Mouse (Mus musculus) lung, postnatal 0 days (tissue): Measurements from ENCODE around the gene Slc38a7.

ENCODE experiments used
- CTCF ChIP-seq: IDR thresholded peaks from 2 replicates; pipeline ENCODE4 v1.5.1; 2016; ENCODE audit warnings: antibody characterized with exemption, mild to moderate bottlenecking
- EP300 ChIP-seq: IDR thresholded peaks from 2 replicates; pipeline ENCODE4 v1.6.1; 2016; ENCODE audit warnings: antibody characterized with exemption, mild to moderate bottlenecking, control low read depth

DNA sequence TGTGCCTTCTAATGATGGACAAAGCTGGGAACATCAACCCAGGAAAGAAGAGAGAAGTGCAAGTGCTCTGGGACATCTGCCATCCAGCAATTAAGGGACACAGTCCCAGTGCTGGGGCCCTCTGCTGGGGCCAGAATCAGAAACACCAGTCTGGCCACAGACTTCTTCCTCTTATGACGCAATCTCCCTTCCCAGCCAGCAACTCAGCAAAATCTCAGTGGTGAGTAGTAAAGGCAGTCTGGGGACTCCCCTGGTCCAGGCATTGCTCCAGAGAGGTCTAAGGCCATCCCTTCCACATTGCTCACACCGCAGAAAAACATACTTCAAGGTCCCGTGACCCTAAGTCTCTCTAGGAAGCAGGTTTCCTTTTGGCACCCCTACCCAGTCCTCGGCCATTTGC lies 1.0 kb downstream of the Slc38a7 start:
- no peak for TF ChIP-seq EP300
- TF ChIP-seq CTCF = peak; percentile 46
